Mouse (Mus musculus) bone marrow macrophage, adult 2 months (primary cell): Measurements from ENCODE around the gene Ncapd3.

Experiments used
- CTCF ChIP-seq: IDR thresholded peaks from 2 replicates; pipeline ENCODE4 v1.5.1; 2012; ENCODE audit warnings: low read depth, mild to moderate bottlenecking, low read length, moderate library complexity
- POLR2A ChIP-seq: IDR thresholded peaks from 2 replicates; pipeline ENCODE4 v1.6.1; 2012; ENCODE audit warnings: mild to moderate bottlenecking, low read depth, low read length, borderline replicate concordance

DNA sequence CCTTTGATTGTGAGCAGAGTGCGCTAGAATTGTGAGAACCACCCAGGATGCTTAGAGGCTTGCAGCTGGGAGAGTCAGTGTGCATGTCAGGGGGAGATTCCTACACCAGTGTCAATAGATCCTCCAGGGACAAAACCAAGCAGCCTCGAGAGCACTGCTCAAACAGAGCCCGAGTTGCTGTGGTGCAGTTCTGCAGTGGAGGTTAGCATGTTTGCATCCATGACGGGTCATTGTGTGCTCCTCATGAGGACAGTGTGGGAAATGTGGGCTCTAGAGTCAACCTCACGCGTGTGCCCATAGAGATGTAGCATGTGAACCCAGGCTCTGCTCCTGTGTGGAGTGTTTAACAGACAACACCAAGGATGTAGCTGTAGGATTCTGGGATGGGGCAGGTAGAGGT lies 62.9 kb downstream of the Ncapd3 start:
- TF ChIP-seq POLR2A (no peak), CTCF (no peak)
